Mouse (Mus musculus) testis, adult 2 months (tissue): Measurements from ENCODE around the gene Sash1.

Source experiments
- CTCF ChIP-seq: fragments of 200-500 bp; IDR thresholded peaks from 2 replicates; pipeline ENCODE4 v1.5.1; 2012; ENCODE audit warnings: low read depth, mild to moderate bottlenecking, inconsistent platforms, low read length, moderate library complexity; ENCODE audit not compliant: control insufficient read depth, insufficient read depth, insufficient replicate concordance
- POLR2A ChIP-seq: fragments of 200-500 bp; IDR thresholded peaks from 2 replicates; pipeline ENCODE4 v1.6.1; 2012; ENCODE audit warnings: low read depth, mild to moderate bottlenecking, inconsistent platforms, low read length, moderate library complexity; ENCODE audit not compliant: control insufficient read depth

DNA sequence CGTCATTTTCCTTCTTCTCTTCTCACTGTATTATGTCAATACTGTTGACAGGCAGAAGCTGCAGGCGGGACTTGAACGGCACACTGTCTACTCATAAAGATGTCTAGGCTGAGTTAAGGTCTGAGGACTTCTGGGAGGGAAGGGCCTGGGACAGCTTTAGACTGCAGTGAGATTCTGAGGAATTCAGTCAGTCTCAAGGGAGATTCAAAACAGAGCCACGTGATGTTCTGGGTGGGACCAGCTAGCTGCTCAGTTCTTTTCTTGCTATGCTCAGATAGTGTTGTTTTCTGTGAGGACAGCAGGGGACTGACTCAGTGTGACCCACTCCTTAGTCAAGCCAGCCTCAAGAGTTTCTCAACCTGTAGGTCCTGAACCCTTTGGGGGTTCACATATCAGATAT, 49.7 kb upstream of the Sash1 start:
- no peak for TF ChIP-seq CTCF
- TF ChIP-seq POLR2A = no peak
